Mouse (Mus musculus) cerebellum, adult 8-10 months (tissue): ENCODE data around the gene Sccpdh.

Source experiments
- DNase-seq: peaks from one replicate; pipeline ENCODE4 v3.0.0; 2022

Sccpdh gene

GRCm38 (mm10) chr1:179734500-179735474 is 66.8 kb downstream of the Sccpdh start:
- DNase-seq, result peak; percentile 65

- DNase-seq, result no peak
These were observed 68.5 kb downstream of the Sccpdh start for GRCm38 (mm10) chr1:179736483-179736882.
